Comparison of ENCODE assay signal across 8 mouse cellular contexts in genomic region chr13:43684499-43684994, GRCm38 (mm10).
DNase-seq lines count a peak whose midpoint lies in the region; ATAC-seq lines count a peak whose summit lies in the region.

No protein-coding gene starts in this region.

- no peak overlapping the region for H3K4me2 ChIP-seq in midbrain, embryonic 13.5 days (replicated peaks)
- H3K4me2 ChIP-seq in kidney, embryonic 15.5 days, result peak overlapping the region; percentile 19

- H3K27me3 ChIP-seq in midbrain, embryonic 13.5 days, result no peaks in the 10 kb centered on the region
- no peaks in the 10 kb centered on the region for H3K27me3 ChIP-seq in midbrain, embryonic 10.5 days (ENCODE audit: low read depth, poor library complexity, severe bottlenecking)
- no peaks in the 10 kb centered on the region for H3K27me3 ChIP-seq in kidney, embryonic 15.5 days

- ATAC-seq in midbrain, embryonic 13.5 days, result peak; percentile 73
- ATAC-seq in kidney, embryonic 15.5 days (replicated peaks; ENCODE audit: low FRiP score), result peak; percentile 92
- ATAC-seq in CD4-positive, CD25-positive, alpha-beta regulatory T cell, adult 4 months, result no peak
- ATAC-seq in megakaryocyte-erythroid progenitor cell, adult 5-6 weeks (replicated peaks; ENCODE audit: low FRiP score, low TSS enrichment, poor library complexity, severe bottlenecking), result no peak

- H3K9ac ChIP-seq in midbrain, embryonic 13.5 days (replicated peaks), result no peak overlapping the region
- H3K9ac ChIP-seq in kidney, embryonic 15.5 days, result no peak overlapping the region

- H3K36me3 ChIP-seq in midbrain, embryonic 13.5 days, result no peaks in the 10 kb centered on the region
- no peaks in the 10 kb centered on the region for H3K36me3 ChIP-seq in midbrain, embryonic 10.5 days
- no peaks in the 10 kb centered on the region for H3K36me3 ChIP-seq in kidney, embryonic 15.5 days

- no peak overlapping the region for H3K27ac ChIP-seq in midbrain, embryonic 13.5 days
- no peak overlapping the region for H3K27ac ChIP-seq in midbrain, embryonic 10.5 days (replicated peaks)
- peak overlapping the region; percentile 55 for H3K27ac ChIP-seq in kidney, embryonic 15.5 days

- no peaks in the 10 kb centered on the region for H3K9me3 ChIP-seq in midbrain, embryonic 13.5 days
- H3K9me3 ChIP-seq in midbrain, embryonic 10.5 days (replicated peaks), result no peaks in the 10 kb centered on the region
- H3K9me3 ChIP-seq in kidney, embryonic 15.5 days (replicated peaks), result no peaks in the 10 kb centered on the region

- H3K4me1 ChIP-seq in midbrain, embryonic 13.5 days (replicated peaks), result peaks cover 10% of the 10 kb centered on the region; the same call in 1 of the 2 replicates
- H3K4me1 ChIP-seq in midbrain, embryonic 10.5 days, result no peaks in the 10 kb centered on the region
- peaks cover 15% of the 10 kb centered on the region for H3K4me1 ChIP-seq in kidney, embryonic 15.5 days

- no peak overlapping the region for H3K4me3 ChIP-seq in midbrain, embryonic 13.5 days (replicated peaks)
- no peak overlapping the region for H3K4me3 ChIP-seq in midbrain, embryonic 10.5 days
- no peak overlapping the region for H3K4me3 ChIP-seq in kidney, embryonic 15.5 days (replicated peaks)

- WGBS in midbrain, embryonic 13.5 days, result 49% methylated on average over 8 of the region's 8 CpGs
- WGBS in midbrain, embryonic 10.5 days, result 73% methylated on average over 8 of the region's 8 CpGs
- WGBS in kidney, embryonic 15.5 days, result 31% methylated on average over 8 of the region's 8 CpGs

- DNase-seq in midbrain, embryonic 10.5 days (ENCODE audit: low spot score), result no peak
- DNase-seq in cerebellum, adult 11 months, result peak; percentile 73
- peak; percentile 57 for DNase-seq in heart, adult 8-10 months (ENCODE audit: low spot score)
- DNase-seq in lung, postnatal 36 days, result peak; percentile 26

Comparison
In these comparisons a context has a peak if more than half of its experiments do, and no peak if none do; other contexts are left out.
1. ATAC-seq: peak in midbrain, embryonic 13.5 days (single experiment) and kidney, embryonic 15.5 days (single experiment); none in CD4-positive, CD25-positive, alpha-beta regulatory T cell, adult 4 months (single experiment) and megakaryocyte-erythroid progenitor cell, adult 5-6 weeks (single experiment).